Mouse (Mus musculus) intestine, embryonic 15.5 days (tissue): ENCODE measurements around the gene Set. TPM values are rescaled to one million over a fixed set of nuclear protein-coding genes. Genes with fewer than 3 reads are reported as not detected.
"Not testable (repeated sequence)": the region's sequence is repeated elsewhere in the genome, so short reads cannot be mapped to it uniquely, and the experiment has no call there.

Experiments used
- ATAC-seq: fragments of 200-750 bp; cut with Nextera tagmentation; 2 replicates; pipeline ENCODE4 v1.8.0; 2017; ENCODE audit warnings: moderate TSS enrichment, moderate library complexity
- H3K27ac ChIP-seq: fragments of 300-500 bp; sonication (generic); 2 replicates; pipeline ENCODE4 v1.5.1; 2015; ENCODE audit warnings: mild to moderate bottlenecking, inconsistent platforms
- H3K27me3 ChIP-seq: fragments of 300-500 bp; sonication (generic); replicated peaks from 2 replicates; pipeline ENCODE4 v1.6.1; 2015; ENCODE audit warnings: inconsistent platforms
- H3K36me3 ChIP-seq: fragments of 300-500 bp; sonication (generic); 2 replicates; pipeline ENCODE4 v1.6.1; 2015; ENCODE audit warnings: inconsistent platforms
- H3K4me1 ChIP-seq: fragments of 300-500 bp; sonication (generic); replicated peaks from 2 replicates; pipeline ENCODE4 v1.6.1; 2015; ENCODE audit warnings: inconsistent platforms
- H3K4me2 ChIP-seq: fragments of 300-500 bp; sonication (generic); replicated peaks from 2 replicates; pipeline ENCODE4 v1.6.1; 2015; ENCODE audit warnings: mild to moderate bottlenecking, inconsistent platforms
- H3K4me3 ChIP-seq: fragments of 300-500 bp; sonication (generic); replicated peaks from 2 replicates; pipeline ENCODE4 v1.5.1; 2015; ENCODE audit warnings: inconsistent platforms
- H3K9ac ChIP-seq: fragments of 300-500 bp; sonication (generic); 2 replicates; pipeline ENCODE4 v1.6.1; 2015; ENCODE audit warnings: inconsistent platforms
- H3K9me3 ChIP-seq: fragments of 300-500 bp; sonication (generic); 2 replicates; pipeline ENCODE4 v1.6.1; 2016; ENCODE audit warnings: inconsistent platforms
- WGBS: fragments of 180-500 bp; shearing (Covaris S2); methylation state at CpG from one replicate; pipeline ENCODE4 v1.1.7; 2015; 5-methylcytosine and 5-hydroxymethylcytosine counted together
- polyA plus RNA-seq: library from polyadenylated mRNA; unstranded; fragments of >200 nt; fragmentation: Nextera tagmentation; extraction: Ambion mirVana; gene quantifications from 2 replicates; pipeline ENCODE4 v1.2.1, GENCODE M21; 2015

The Set gene
- polyA plus RNA-seq, 1 experiment from 2014 or later: 494 TPM

DNA sequence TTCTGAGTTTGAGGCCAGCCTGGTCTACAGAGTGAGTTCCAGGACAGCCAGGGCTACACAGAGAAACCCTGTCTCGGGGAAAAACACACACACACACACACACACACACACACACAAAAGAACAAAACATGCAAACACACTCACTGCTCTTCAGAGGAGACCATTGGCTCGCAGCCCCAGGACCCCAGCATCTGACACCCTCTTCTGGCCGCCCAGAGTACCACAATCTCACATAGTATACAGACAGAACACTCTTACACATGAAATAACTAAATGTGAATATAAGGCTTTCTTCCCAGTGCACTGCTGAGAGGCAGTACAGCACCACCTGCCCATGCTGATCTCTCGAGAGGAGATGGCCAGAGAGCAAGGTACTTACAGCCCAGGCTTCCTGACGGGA, 12.6 kb upstream of the Set start:
- Histone ChIP-seq H3K4me1 (0 out of 2 replicates have a peak, but pooled peaks cover 3% of the 10 kb centered on the region), H3K9ac (no peak overlapping the region), H3K27ac (no peak overlapping the region), H3K27me3 (no peaks in the 10 kb centered on the region), H3K36me3 (no peaks in the 10 kb centered on the region), H3K4me2 (no peak overlapping the region), H3K9me3 (no peaks in the 10 kb centered on the region), H3K4me3 (no peak overlapping the region)
- WGBS: 88% methylated on average over 5 of the region's 5 CpGs
- ATAC-seq: no peak

- Histone ChIP-seq H3K4me3 (no peak overlapping the region), H3K9ac (no peak overlapping the region), H3K4me2 (no peak overlapping the region), H3K36me3 (no peaks in the 10 kb centered on the region), H3K4me1 (0 out of 2 replicates have a peak, but pooled peaks cover 3% of the 10 kb centered on the region), H3K9me3 (no peaks in the 10 kb centered on the region), H3K27ac (no peak overlapping the region), H3K27me3 (no peaks in the 10 kb centered on the region)
- WGBS: 93% methylated on average over 6 of the region's 6 CpGs
- ATAC-seq: no peak
Measured at GRCm38 (mm10) chr2:30047127-30047526, 10.1 kb upstream of the Set start.

GRCm38 (mm10) chr2:30048101-30048501, 9.1 kb upstream of the Set start:
- Histone ChIP-seq H3K9me3 (no peaks in the 10 kb centered on the region), H3K27ac (peak overlapping the region; percentile 85; the same call in 1 of the 2 replicates), H3K4me2 (peak overlapping the region; percentile 64), H3K27me3 (no peaks in the 10 kb centered on the region), H3K4me1 (no peaks in the 10 kb centered on the region), H3K36me3 (no peaks in the 10 kb centered on the region), H3K4me3 (peak overlapping the region; percentile 65), H3K9ac (peak overlapping the region; percentile 62)
- no peak for ATAC-seq
- 51% methylated on average over 11 of the region's 11 CpGs for WGBS

DNA sequence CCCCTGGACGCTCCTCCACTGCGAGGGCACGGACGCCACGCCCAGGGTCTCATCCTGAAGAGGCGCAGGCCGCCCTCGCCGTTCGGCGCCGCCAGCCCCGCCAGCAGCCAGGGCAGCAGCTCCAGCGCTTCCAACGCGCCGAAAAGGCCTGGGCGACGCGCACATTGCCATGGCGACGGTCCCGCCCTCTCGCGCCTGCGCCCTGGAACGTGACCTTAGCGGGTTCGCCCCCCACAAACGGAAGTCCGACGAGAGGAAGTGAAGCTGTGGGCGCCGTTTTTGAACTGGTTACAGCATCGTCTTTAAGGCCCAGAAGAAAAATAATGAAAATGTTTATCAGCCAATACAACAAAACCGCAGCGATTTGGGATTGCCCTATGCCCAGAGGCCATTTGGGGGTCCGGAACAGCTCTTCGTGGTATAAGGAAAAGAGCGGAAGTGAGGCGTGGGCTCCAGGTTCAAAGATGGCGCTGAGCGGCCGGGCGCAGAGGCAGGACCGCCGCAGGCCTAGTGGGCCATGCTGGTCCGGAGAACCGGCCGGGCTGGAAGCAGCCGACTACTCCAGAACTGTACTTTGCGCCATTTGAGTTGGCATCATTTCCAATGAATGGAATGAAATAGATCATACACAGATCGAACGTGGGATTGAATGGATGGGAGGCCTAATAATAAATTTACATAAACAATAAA, 8.3 kb upstream of the Set start, which contains the start of gene Wdr34:
Wdr34 (minus strand) TSS at position 183 of the 690 bp plus-strand sequence.
- Histone ChIP-seq H3K4me3 (peak within 1 kb of the TSS; percentile 65), H3K9me3 (no peaks in the 10 kb centered on the region), H3K27me3 (no peaks in the 10 kb centered on the region), H3K4me2 (peak within 1 kb of the TSS; percentile 64), H3K27ac (peak within 1 kb of the TSS; percentile 85), H3K36me3 (no peaks in the 10 kb centered on the region), H3K9ac (peak within 1 kb of the TSS; percentile 62), H3K4me1 (no peaks in the 10 kb centered on the region)
- WGBS: under 1% methylated on average over 54 of the region's 54 CpGs
- peak; percentile 98 for ATAC-seq

DNA sequence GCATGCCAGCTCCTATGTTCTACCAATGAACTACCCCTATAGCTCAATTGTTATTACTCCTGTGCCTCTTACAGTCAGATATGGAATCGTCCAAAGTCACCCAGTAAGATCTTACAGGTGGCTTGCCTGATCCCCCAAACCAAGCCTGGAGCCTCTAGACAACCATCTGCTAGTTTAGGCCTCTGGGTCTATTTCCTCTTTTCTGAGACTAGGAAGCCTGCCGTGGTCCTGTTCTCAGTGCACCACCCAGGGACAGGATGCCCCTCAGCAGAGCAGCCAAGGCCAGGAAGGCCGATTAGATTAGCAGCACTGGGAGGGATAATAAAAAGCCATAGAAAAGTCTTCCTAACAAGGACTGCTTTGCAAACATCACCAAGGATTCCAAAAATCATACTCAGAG, 7.3 kb upstream of the Set start:
- Histone ChIP-seq H3K4me1 (no peaks in the 10 kb centered on the region), H3K9ac (no peak overlapping the region), H3K36me3 (no peaks in the 10 kb centered on the region), H3K4me3 (no peak overlapping the region), H3K9me3 (no peaks in the 10 kb centered on the region), H3K27me3 (no peaks in the 10 kb centered on the region), H3K4me2 (no peak overlapping the region), H3K27ac (no peak overlapping the region)
- 75% methylated on average over 3 of the region's 3 CpGs for WGBS
- ATAC-seq: no peak

GRCm38 (mm10) chr2:30051992-30052761, 5.0 kb upstream of the Set start:
- no peaks in the 10 kb centered on the region for H3K36me3 ChIP-seq
- no peak for ATAC-seq
- no peak overlapping the region for H3K4me2 ChIP-seq
- no peak overlapping the region for H3K4me3 ChIP-seq
- H3K27ac ChIP-seq: no peak overlapping the region
- H3K4me1 ChIP-seq: 0 out of 2 replicates have a peak, but pooled peaks cover 2% of the 10 kb centered on the region
- WGBS: 42% methylated on average over 6 of the region's 6 CpGs
- no peak overlapping the region for H3K9ac ChIP-seq
- no peaks in the 10 kb centered on the region for H3K27me3 ChIP-seq
- no peaks in the 10 kb centered on the region for H3K9me3 ChIP-seq

- not testable (repeated sequence) for H3K9me3 ChIP-seq, H3K4me1 ChIP-seq, H3K9ac ChIP-seq, ATAC-seq, H3K4me3 ChIP-seq, H3K4me2 ChIP-seq, H3K36me3 ChIP-seq, H3K27ac ChIP-seq, H3K27me3 ChIP-seq
- WGBS: 90% methylated on average over 3 of the region's 3 CpGs
Measured at GRCm38 (mm10) chr2:30055310-30055709, 1.9 kb upstream of the Set start.

- H3K9ac ChIP-seq: no peak overlapping the region
- H3K27ac ChIP-seq: no peak overlapping the region
- no peaks in the 10 kb centered on the region for H3K36me3 ChIP-seq
- H3K4me1 ChIP-seq: 0 out of 2 replicates have a peak, but pooled peaks cover 2% of the 10 kb centered on the region
- H3K4me2 ChIP-seq: no peak overlapping the region
- no peak overlapping the region for H3K4me3 ChIP-seq
- no peak for ATAC-seq
- H3K27me3 ChIP-seq: no peaks in the 10 kb centered on the region
- H3K9me3 ChIP-seq: no peaks in the 10 kb centered on the region
- WGBS: 78% methylated on average over 3 of the region's 3 CpGs
Measured at GRCm38 (mm10) chr2:30056736-30057135, 442 bp upstream of the Set start.

- no peaks in the 10 kb centered on the region for H3K9me3 ChIP-seq
- H3K4me1 ChIP-seq: 0 out of 2 replicates have a peak, but pooled peaks cover 4% of the 10 kb centered on the region
- WGBS: 55% methylated on average over 5 of the region's 5 CpGs
- no peak for ATAC-seq
- H3K27me3 ChIP-seq: no peaks in the 10 kb centered on the region
- H3K36me3 ChIP-seq: no peaks in the 10 kb centered on the region
- no peak overlapping the region for H3K4me2 ChIP-seq
- H3K9ac ChIP-seq: no peak overlapping the region
- H3K27ac ChIP-seq: no peak overlapping the region
- no peak overlapping the region for H3K4me3 ChIP-seq
Measured at GRCm38 (mm10) chr2:30058418-30058817, 1.2 kb downstream of the Set start.

DNA sequence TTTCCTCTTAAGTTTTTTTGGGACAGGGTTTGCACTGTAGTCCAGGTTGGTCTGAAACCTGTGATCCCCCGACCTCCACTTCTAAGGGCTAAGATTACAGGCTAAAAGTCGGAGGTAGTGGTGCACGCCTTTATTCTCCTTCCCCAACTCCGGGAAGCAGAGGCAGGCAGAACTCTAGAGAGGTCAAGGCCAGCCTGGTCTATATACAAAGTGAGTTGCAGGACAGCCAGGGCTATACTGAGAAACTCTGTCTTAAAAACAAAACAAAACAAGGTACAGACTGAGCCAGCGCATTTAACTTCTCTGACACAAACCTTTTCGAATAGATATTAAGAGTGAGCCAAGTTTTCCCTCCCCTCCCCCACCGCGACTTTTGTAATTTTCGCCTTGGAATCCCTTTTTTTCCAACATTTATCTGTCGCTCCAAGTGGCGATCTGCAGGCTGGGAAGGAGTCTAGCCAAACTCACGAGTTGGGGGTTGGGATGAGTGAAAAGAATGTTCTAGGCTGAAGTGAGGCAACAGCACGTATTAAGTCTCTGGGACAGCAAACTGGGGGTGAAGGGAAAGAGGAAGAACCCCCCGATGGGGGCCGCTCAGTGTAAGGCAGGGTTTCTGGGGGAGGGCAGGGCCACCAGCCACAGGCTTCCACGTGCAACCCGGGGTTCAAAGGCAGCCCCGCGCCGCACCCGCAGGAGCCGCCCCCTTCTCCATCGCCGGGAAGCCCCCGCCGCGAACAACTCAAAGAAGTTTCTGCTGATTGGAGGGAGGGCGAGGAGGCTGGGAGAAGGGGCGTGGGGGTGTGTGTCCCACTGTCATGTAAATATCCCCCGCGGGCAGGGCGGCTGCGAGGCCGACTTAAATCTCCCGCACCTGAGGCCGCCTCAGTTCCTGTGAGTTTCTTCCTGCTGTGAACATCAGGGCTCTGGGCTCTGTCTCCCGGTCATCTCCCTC, 4.3 kb downstream of the Set start:
- Histone ChIP-seq H3K9ac (peak overlapping the region; percentile 81), H3K4me3 (peak overlapping the region; percentile 63), H3K9me3 (no peaks in the 10 kb centered on the region), H3K27ac (peak overlapping the region; percentile 98), H3K4me1 (peaks cover 10% of the 10 kb centered on the region; the same call in 1 of the 2 replicates), H3K27me3 (no peaks in the 10 kb centered on the region), H3K4me2 (peak overlapping the region; percentile 89), H3K36me3 (no peaks in the 10 kb centered on the region)
- peak; percentile 5 for ATAC-seq
- WGBS: 7% methylated on average over 37 of the region's 37 CpGs

GRCm38 (mm10) chr2:30062249-30063093, 5.3 kb downstream of the Set start:
- Histone ChIP-seq H3K36me3 (no peaks in the 10 kb centered on the region), H3K27me3 (no peaks in the 10 kb centered on the region), H3K27ac (peak overlapping the region; percentile 98), H3K4me1 (peaks cover 7% of the 10 kb centered on the region; the same call in 1 of the 2 replicates), H3K4me3 (peak overlapping the region; percentile 63), H3K4me2 (peak overlapping the region; percentile 89), H3K9me3 (no peaks in the 10 kb centered on the region), H3K9ac (peak overlapping the region; percentile 81)
- WGBS: under 1% methylated on average over 40 of the region's 40 CpGs
- ATAC-seq: peak; percentile 54
